Mouse (Mus musculus) liver, embryonic 11.5 days (tissue): ENCODE data around the gene Crygd. TPM values are rescaled to one million over a fixed set of nuclear protein-coding genes. Genes with fewer than 3 reads are reported as not detected.
A peak's percentile ranks its signal among the peaks of the same experiment; 100 is the strongest.

Source experiments
- ATAC-seq: fragments of 200-750 bp; cut with Nextera tagmentation; replicated peaks from 2 replicates; pipeline ENCODE4 v1.8.0; 2017; ENCODE audit warnings: moderate number of reproducible peaks, mild to moderate bottlenecking, moderate TSS enrichment, moderate library complexity; ENCODE audit not compliant: low FRiP score
- DNase-seq: peaks from one replicate; pipeline ENCODE4 v3.0.0-alpha.2; 2017; ENCODE audit warnings: low spot score
- H3K27ac ChIP-seq: fragments of 300-500 bp; sonication (generic); 2 replicates; pipeline ENCODE4 v1.5.1; 2014; ENCODE audit warnings: mild to moderate bottlenecking, low read depth, low read length, control low read depth
- H3K27me3 ChIP-seq: fragments of 300-500 bp; sonication (generic); replicated peaks from 2 replicates; pipeline ENCODE4 v1.6.1; 2014; ENCODE audit warnings: low read length, mixed read lengths; ENCODE audit not compliant: control insufficient read depth, insufficient read depth
- H3K36me3 ChIP-seq: fragments of 300-500 bp; sonication (generic); 2 replicates; pipeline ENCODE4 v1.6.1; 2014; ENCODE audit warnings: mild to moderate bottlenecking, low read length, moderate library complexity, mixed read lengths; ENCODE audit not compliant: control insufficient read depth, insufficient read depth
- H3K4me1 ChIP-seq: fragments of 300-500 bp; sonication (generic); replicated peaks from 2 replicates; pipeline ENCODE4 v1.6.1; 2014; ENCODE audit warnings: low read length, mixed read lengths; ENCODE audit not compliant: control insufficient read depth, insufficient read depth
- H3K4me2 ChIP-seq: fragments of 300-500 bp; sonication (generic); 2 replicates; pipeline ENCODE4 v1.6.1; 2014; ENCODE audit warnings: mild to moderate bottlenecking, control low read depth, moderate library complexity
- H3K4me3 ChIP-seq: fragments of 300-500 bp; sonication (generic); 2 replicates; pipeline ENCODE4 v1.5.1; 2014; ENCODE audit warnings: low read depth, low read length, control low read depth
- H3K9ac ChIP-seq: fragments of 300-500 bp; sonication (generic); 2 replicates; pipeline ENCODE4 v1.6.1; 2014; ENCODE audit warnings: low read depth, low read length, control low read depth
- H3K9me3 ChIP-seq: fragments of 300-500 bp; sonication (generic); 2 replicates; pipeline ENCODE4 v1.6.1; 2016; ENCODE audit warnings: low read length, inconsistent platforms, mixed read lengths; ENCODE audit not compliant: control insufficient read depth
- WGBS: fragments of 180-500 bp; shearing (Covaris S2); extraction: QIAGEN DNeasy Blood & Tissue Kit; methylation state at CpG from one replicate; pipeline ENCODE4 v1.1.7; 2014; 5-methylcytosine and 5-hydroxymethylcytosine counted together
- polyA plus RNA-seq: library from polyadenylated mRNA; unstranded; fragments of >200 nt; fragmentation: Nextera tagmentation; extraction: Ambion mirVana; gene quantifications from 2 replicates; pipeline ENCODE4 v1.2.1, GENCODE M21; 2014

The Crygd gene
- not detected in 2 replicates for polyA plus RNA-seq

GRCm38 (mm10) chr1:65063352-65063751, at the start of gene Crygd:
Gene Crygd (minus strand): TSS chr1:65063452.
- Histone ChIP-seq H3K9me3 (no peaks in the 10 kb centered on the region), H3K4me2 (no peak within 1 kb of the TSS), H3K9ac (no peak within 1 kb of the TSS), H3K27ac (no peak within 1 kb of the TSS), H3K4me1 (no peaks in the 10 kb centered on the region), H3K27me3 (no peaks in the 10 kb centered on the region), H3K36me3 (no peaks in the 10 kb centered on the region), H3K4me3 (no peak within 1 kb of the TSS)
- 87% methylated on average over 8 of the region's 8 CpGs for WGBS
- ATAC-seq (no peak), DNase-seq (no peak)

GRCm38 (mm10) chr1:65112807-65113196, 49.5 kb upstream of the Crygd start:
- Histone ChIP-seq H3K4me3 (no peak overlapping the region), H3K9me3 (no peaks in the 10 kb centered on the region), H3K36me3 (no peaks in the 10 kb centered on the region), H3K4me2 (peak overlapping the region; percentile 50), H3K27me3 (no peaks in the 10 kb centered on the region), H3K9ac (0 out of 2 replicates have a peak overlapping the region, but pooled peaks have one; percentile 9), H3K4me1 (no peaks in the 10 kb centered on the region), H3K27ac (no peak overlapping the region; the same call in 1 of the 2 replicates)
- ATAC-seq = peak; percentile 17; the same call in 1 of the 2 replicates
- DNase-seq = no peak
- 48% methylated on average over 14 of the region's 14 CpGs for WGBS

GRCm38 (mm10) chr1:65112031-65112806, 49.0 kb upstream of the Crygd start:
- WGBS = 11% methylated on average over 8 of the region's 8 CpGs
- Histone ChIP-seq H3K27me3 (no peaks in the 10 kb centered on the region), H3K27ac (no peak overlapping the region; the same call in 1 of the 2 replicates), H3K9ac (0 out of 2 replicates have a peak overlapping the region, but pooled peaks have one; percentile 9), H3K4me3 (no peak overlapping the region), H3K36me3 (no peaks in the 10 kb centered on the region), H3K9me3 (no peaks in the 10 kb centered on the region), H3K4me2 (peak overlapping the region; percentile 50), H3K4me1 (no peaks in the 10 kb centered on the region)
- DNase-seq = no peak
- ATAC-seq = peak; percentile 57

- no peak overlapping the region for H3K27ac ChIP-seq
- no peaks in the 10 kb centered on the region for H3K9me3 ChIP-seq
- no peak overlapping the region for H3K4me3 ChIP-seq
- H3K4me1 ChIP-seq = no peaks in the 10 kb centered on the region
- no peak for DNase-seq
- H3K36me3 ChIP-seq = no peaks in the 10 kb centered on the region
- no peak overlapping the region for H3K9ac ChIP-seq
- ATAC-seq = no peak
- H3K27me3 ChIP-seq = no peaks in the 10 kb centered on the region
- peak overlapping the region; percentile 27; the same call in 1 of the 2 replicates for H3K4me2 ChIP-seq
- 60% methylated on average over 25 of the region's 25 CpGs for WGBS
Measured at GRCm38 (mm10) chr1:65109756-65110435, 46.6 kb upstream of the Crygd start.

- DNase-seq (no peak), ATAC-seq (no peak)
- no peak overlapping the region for H3K4me3 ChIP-seq
- WGBS = 59% methylated on average over 8 of the region's 8 CpGs
- H3K27me3 ChIP-seq = no peaks in the 10 kb centered on the region
- no peak overlapping the region for H3K27ac ChIP-seq
- no peaks in the 10 kb centered on the region for H3K9me3 ChIP-seq
- H3K36me3 ChIP-seq = no peaks in the 10 kb centered on the region
- no peak overlapping the region for H3K9ac ChIP-seq
- H3K4me1 ChIP-seq = no peaks in the 10 kb centered on the region
- no peak overlapping the region for H3K4me2 ChIP-seq
Measured at GRCm38 (mm10) chr1:65109196-65109595, 45.9 kb upstream of the Crygd start.

- ATAC-seq (no peak), DNase-seq (no peak)
- H3K4me2 ChIP-seq = no peak overlapping the region
- H3K4me1 ChIP-seq = no peaks in the 10 kb centered on the region
- H3K36me3 ChIP-seq = no peaks in the 10 kb centered on the region
- WGBS = 87% methylated on average over 10 of the region's 10 CpGs
- no peak overlapping the region for H3K27ac ChIP-seq
- H3K4me3 ChIP-seq = no peak overlapping the region
- no peaks in the 10 kb centered on the region for H3K9me3 ChIP-seq
- H3K27me3 ChIP-seq = no peaks in the 10 kb centered on the region
- H3K9ac ChIP-seq = no peak overlapping the region
Measured at GRCm38 (mm10) chr1:65107654-65108279, 44.5 kb upstream of the Crygd start.

GRCm38 (mm10) chr1:65103273-65103672, 40.0 kb upstream of the Crygd start, which contains the start of gene Cryga:
Gene Cryga (minus strand): TSS chr1:65103373.
- ATAC-seq = no peak
- no peak within 1 kb of the TSS for H3K4me2 ChIP-seq
- no peaks in the 10 kb centered on the region for H3K4me1 ChIP-seq
- H3K9ac ChIP-seq = no peak within 1 kb of the TSS
- no peaks in the 10 kb centered on the region for H3K9me3 ChIP-seq
- WGBS = 79% methylated on average over 11 of the region's 11 CpGs
- no peak within 1 kb of the TSS for H3K4me3 ChIP-seq
- H3K36me3 ChIP-seq = no peaks in the 10 kb centered on the region
- H3K27ac ChIP-seq = no peak within 1 kb of the TSS
- H3K27me3 ChIP-seq = no peaks in the 10 kb centered on the region
- DNase-seq = no peak

GRCm38 (mm10) chr1:65096953-65097352, 33.7 kb upstream of the Crygd start:
- no peak for ATAC-seq
- H3K4me3 ChIP-seq = no peak overlapping the region
- WGBS = 69% methylated on average over 3 of the region's 3 CpGs
- H3K36me3 ChIP-seq = no peaks in the 10 kb centered on the region
- no peaks in the 10 kb centered on the region for H3K27me3 ChIP-seq
- H3K27ac ChIP-seq = no peak overlapping the region
- DNase-seq = no peak
- H3K4me1 ChIP-seq = no peaks in the 10 kb centered on the region
- H3K4me2 ChIP-seq = no peak overlapping the region
- H3K9ac ChIP-seq = no peak overlapping the region
- H3K9me3 ChIP-seq = no peaks in the 10 kb centered on the region
